ENCODE assay signal across 7 mouse cellular contexts in genomic region chr4:12140592-12141062, GRCm38 (mm10). TPM values are rescaled to one million over a fixed set of nuclear protein-coding genes. Genes with fewer than 3 reads are reported as not detected.
DNase-seq lines count a peak whose midpoint lies in the region; ATAC-seq and TF ChIP-seq lines count a peak whose summit lies in the region.
"Not testable (repeated sequence)": the region's sequence is repeated elsewhere in the genome, so short reads cannot be mapped to it uniquely, and the experiment has no call there.

No protein-coding gene starts in this region.

- not testable (repeated sequence) for H3K27me3 ChIP-seq in hindbrain, postnatal 0 days (ENCODE audit: insufficient read depth, low read length); limb, embryonic 10.5 days (ENCODE audit: low read depth, poor library complexity, severe bottlenecking)

- H3K27ac ChIP-seq in hindbrain, postnatal 0 days, result peak overlapping the region; percentile 72; the same call in 1 of the 2 replicates
- H3K27ac ChIP-seq in limb, embryonic 10.5 days, result not testable (repeated sequence)

- H3K4me1 ChIP-seq in hindbrain, postnatal 0 days (ENCODE audit: insufficient read depth, low read length); limb, embryonic 10.5 days: not testable (repeated sequence)

- not testable (repeated sequence) for TF ChIP-seq CTCF in hindbrain, postnatal 0 days (IDR thresholded peaks at IDR 0.05; ENCODE audit: low read depth)

- peak overlapping the region; percentile 44; the same call in 1 of the 2 replicates for H3K4me2 ChIP-seq in hindbrain, postnatal 0 days (ENCODE audit: low read depth, low read length)

- WGBS in hindbrain, postnatal 0 days, result 9% methylated on average over 23 of the region's 40 CpGs
- 21% methylated on average over 27 of the region's 40 CpGs for WGBS in limb, embryonic 10.5 days

- peak overlapping the region; percentile 38; the same call in 1 of the 2 replicates for H3K9ac ChIP-seq in hindbrain, postnatal 0 days (replicated peaks; ENCODE audit: low read length)

- H3K4me3 ChIP-seq in hindbrain, postnatal 0 days (ENCODE audit: low read length), result peak overlapping the region; percentile 34
- H3K4me3 ChIP-seq in limb, embryonic 10.5 days, result peak overlapping the region; percentile 41

- DNase-seq in adrenal gland, postnatal 14 days, result peak; percentile 37
- peak; percentile 9 for DNase-seq in embryo, embryonic 11 days
- peak; percentile 2 for DNase-seq in hindbrain, postnatal 0 days (ENCODE audit: low spot score)
- not testable (repeated sequence) for DNase-seq in limb, embryonic 10.5 days (ENCODE audit: low spot score)
- DNase-seq in lung, postnatal 36 days, result peak; percentile 4
- peak; percentile 11 for DNase-seq in ovary, postnatal 36 days (ENCODE audit: low spot score)

- not testable (repeated sequence) for H3K36me3 ChIP-seq in hindbrain, postnatal 0 days (ENCODE audit: insufficient read depth, low read length); limb, embryonic 10.5 days

- H3K9me3 ChIP-seq in hindbrain, postnatal 0 days (ENCODE audit: low read length); limb, embryonic 10.5 days (replicated peaks): not testable (repeated sequence)

- ATAC-seq in granulocyte monocyte progenitor cell, adult 5-6 weeks (replicated peaks; ENCODE audit: poor library complexity, severe bottlenecking), result peak; percentile 75
- ATAC-seq in hindbrain, postnatal 0 days, result peak; percentile 86

RNA-seq across cellular contexts. Expression of gene Rbm12b1, which starts 0.6 kb away (rescaled TPM):
- 11.7 and 12.5 TPM in 2 replicates for total RNA-seq in adrenal gland, postnatal 14 days (2021)
- total RNA-seq in granulocyte monocyte progenitor cell, adult 5-6 weeks (2014; fragmentation: Nextera tagmentation), result 6.2 and 8.3 TPM in 2 replicates
- total RNA-seq in granulocyte monocyte progenitor cell, adult 5-6 weeks (2017), result 7.9 and 12.9 TPM in 2 replicates
- total RNA-seq in hindbrain, postnatal 0 days (2014; rRNA removed), result 11.6 and 25.7 TPM in 2 replicates
- polyA plus RNA-seq in hindbrain, postnatal 0 days (2015; fragmentation: Nextera tagmentation; extraction: Ambion mirVana), result 3.0 and 4.1 TPM in 2 replicates
- 3.3 and 4.6 TPM in 2 replicates for polyA plus RNA-seq in limb, embryonic 10.5 days (2016; fragmentation: Nextera tagmentation; extraction: Ambion mirVana)

RNA-seq across cellular contexts. Expression of gene Fam92a, which starts 31.2 kb away (rescaled TPM):
- 34.2 and 36.1 TPM in 2 replicates for total RNA-seq in adrenal gland, postnatal 14 days (2021)
- total RNA-seq in granulocyte monocyte progenitor cell, adult 5-6 weeks (2014; fragmentation: Nextera tagmentation), result 34.5 and 48.6 TPM in 2 replicates
- total RNA-seq in granulocyte monocyte progenitor cell, adult 5-6 weeks (2017), result 37.3 and 45.8 TPM in 2 replicates
- total RNA-seq in hindbrain, postnatal 0 days (2014; rRNA removed), result 33.1 and 58.2 TPM in 2 replicates
- 129 and 144 TPM in 2 replicates for polyA plus RNA-seq in hindbrain, postnatal 0 days (2015; fragmentation: Nextera tagmentation; extraction: Ambion mirVana)
- 92.4 and 96.2 TPM in 2 replicates for polyA plus RNA-seq in limb, embryonic 10.5 days (2016; fragmentation: Nextera tagmentation; extraction: Ambion mirVana)

RNA-seq across cellular contexts. Expression of gene Rbm12b2, which starts 51.4 kb away (rescaled TPM):
- 13.2 and 15.0 TPM in 2 replicates for total RNA-seq in adrenal gland, postnatal 14 days (2021)
- total RNA-seq in granulocyte monocyte progenitor cell, adult 5-6 weeks (2014; fragmentation: Nextera tagmentation), result 16.6 and 18.7 TPM in 2 replicates
- total RNA-seq in granulocyte monocyte progenitor cell, adult 5-6 weeks (2017), result 22.3 and 26.8 TPM in 2 replicates
- total RNA-seq in hindbrain, postnatal 0 days (2014; rRNA removed), result 10.6 and 11.5 TPM in 2 replicates
- polyA plus RNA-seq in hindbrain, postnatal 0 days (2015; fragmentation: Nextera tagmentation; extraction: Ambion mirVana), result 7.7 and 8.0 TPM in 2 replicates
- 10.1 and 12.5 TPM in 2 replicates for polyA plus RNA-seq in limb, embryonic 10.5 days (2016; fragmentation: Nextera tagmentation; extraction: Ambion mirVana)
